Mouse (Mus musculus): ENCODE results near the gene Tead2.

Tead2 gene

GRCm38 (mm10) chr7:45257063-45257840, 41.7 kb downstream of the Tead2 start:
- DNase-seq (ENCODE audit: low spot score): no peak

GRCm38 (mm10) chr7:45259281-45259680, 43.7 kb downstream of the Tead2 start:
- DNase-seq (ENCODE audit: low spot score): no peak

GRCm38 (mm10) chr7:45262266-45262665, 46.7 kb downstream of the Tead2 start:
- no peak for DNase-seq (ENCODE audit: low spot score)

GRCm38 (mm10) chr7:45263006-45263607, 47.6 kb downstream of the Tead2 start:
- no peak for DNase-seq (ENCODE audit: low spot score)

- no peak for DNase-seq (ENCODE audit: low spot score)
Measured at GRCm38 (mm10) chr7:45264348-45264747, 48.8 kb downstream of the Tead2 start.

GRCm38 (mm10) chr7:45265518-45265917, 50.0 kb downstream of the Tead2 start:
- no peak for DNase-seq (ENCODE audit: low spot score)

- DNase-seq (ENCODE audit: low spot score): peak; percentile 29
Measured at GRCm38 (mm10) chr7:45272786-45273412, 57.3 kb downstream of the Tead2 start.

GRCm38 (mm10) chr7:45273672-45274071, 58.1 kb downstream of the Tead2 start:
- no peak for DNase-seq (ENCODE audit: low spot score)

- peak; percentile 68 for DNase-seq (ENCODE audit: low spot score)
Measured at GRCm38 (mm10) chr7:45277136-45277760, 61.7 kb downstream of the Tead2 start, which contains the start of gene Slc6a21. Slc6a21 (plus strand) TSS chr7:45277513.

Measured in retina, embryonic 14.5 days (tissue).